Mouse (Mus musculus): ENCODE measurements around the gene Cd3eap.

Gene Cd3eap

GRCm38 (mm10) chr7:19359299-19359891, at the start of gene Cd3eap, which contains the start of gene Ppp1r13l:
TSS of gene Cd3eap (minus strand) at chr7:19359483.
TSS of gene Ppp1r13l (plus strand) at chr7:19359749.
- DNase-seq (ENCODE audit: low read depth), result peak; percentile 88

GRCm38 (mm10) chr7:19405417-19405816, 46.1 kb upstream of the Cd3eap start:
- DNase-seq (ENCODE audit: low read depth), result peak; percentile 89

GRCm38 (mm10) chr7:19404476-19404875, 45.2 kb upstream of the Cd3eap start, which contains the start of gene Ckm:
TSS of gene Ckm (plus strand) at chr7:19404776.
- no peak for DNase-seq (ENCODE audit: low read depth)

GRCm38 (mm10) chr7:19403731-19404296, 44.5 kb upstream of the Cd3eap start, which contains the start of gene Klc3:
TSS of gene Klc3 (minus strand) at chr7:19404104.
- no peak for DNase-seq (ENCODE audit: low read depth)

- no peak for DNase-seq (ENCODE audit: low read depth)
These were observed 43.3 kb upstream of the Cd3eap start for GRCm38 (mm10) chr7:19402535-19403112.

- DNase-seq (ENCODE audit: low read depth), result no peak
These were observed 41.7 kb upstream of the Cd3eap start for GRCm38 (mm10) chr7:19400946-19401345.

GRCm38 (mm10) chr7:19399496-19400280, 40.4 kb upstream of the Cd3eap start:
- peak; percentile 87 for DNase-seq (ENCODE audit: low read depth)

GRCm38 (mm10) chr7:19394484-19394883, 35.2 kb upstream of the Cd3eap start:
- no peak for DNase-seq (ENCODE audit: low read depth)

- no peak for DNase-seq (ENCODE audit: low read depth)
These were observed 29.6 kb upstream of the Cd3eap start for GRCm38 (mm10) chr7:19388699-19389413.

- no peak for DNase-seq (ENCODE audit: low read depth)
These were observed 24.4 kb upstream of the Cd3eap start for GRCm38 (mm10) chr7:19383708-19384107.

GRCm38 (mm10) chr7:19382166-19382541, 22.9 kb upstream of the Cd3eap start:
- no peak for DNase-seq (ENCODE audit: low read depth)

- peak; percentile 99 for DNase-seq (ENCODE audit: low read depth)
These were observed 22.3 kb upstream of the Cd3eap start, which contains the start of gene Ercc2 for GRCm38 (mm10) chr7:19381377-19382165. TSS of gene Ercc2 (plus strand) at chr7:19382010.

- DNase-seq (ENCODE audit: low read depth), result no peak
These were observed 18.8 kb upstream of the Cd3eap start for GRCm38 (mm10) chr7:19378049-19378448.

- DNase-seq (ENCODE audit: low read depth), result no peak
These were observed 16.7 kb upstream of the Cd3eap start for GRCm38 (mm10) chr7:19376019-19376418.

- no peak for DNase-seq (ENCODE audit: low read depth)
These were observed 16.1 kb upstream of the Cd3eap start for GRCm38 (mm10) chr7:19375368-19375767.

- no peak for DNase-seq (ENCODE audit: low read depth)
These were observed 14.1 kb upstream of the Cd3eap start for GRCm38 (mm10) chr7:19373367-19373766.

GRCm38 (mm10) chr7:19369823-19370425, 10.6 kb upstream of the Cd3eap start:
- no peak for DNase-seq (ENCODE audit: low read depth)

- peak; percentile 17 for DNase-seq (ENCODE audit: low read depth)
These were observed 9.1 kb upstream of the Cd3eap start for GRCm38 (mm10) chr7:19368380-19368779.

GRCm38 (mm10) chr7:19365376-19365775, 6.1 kb upstream of the Cd3eap start:
- no peak for DNase-seq (ENCODE audit: low read depth)

GRCm38 (mm10) chr7:19363881-19364280, 4.6 kb upstream of the Cd3eap start:
- peak; percentile 77 for DNase-seq (ENCODE audit: low read depth)

GRCm38 (mm10) chr7:19362276-19362675, 3.0 kb upstream of the Cd3eap start:
- no peak for DNase-seq (ENCODE audit: low read depth)
